Mouse (Mus musculus) CH12.LX (cell line): ENCODE data around the gene Olfr1225. TPM values are rescaled to one million over a fixed set of nuclear protein-coding genes. Genes with fewer than 3 reads are reported as not detected.

Experiments
- polyA plus RNA-seq: library from polyadenylated mRNA; unstranded; fragments of >175 nt; gene quantifications from 2 replicates; pipeline ENCODE4 v1.2.1, GENCODE M21; 2012; ENCODE audit warnings: low read depth; ENCODE audit not compliant: insufficient read length
- total RNA-seq, 2 experiments: library from RNA; depleted of rRNA; stranded (reverse); fragments of 300-350 nt in 1 of 2; fragments of >200 nt in 1 of 2; gene quantifications; 2 replicates each; pipeline ENCODE4 v1.2.3; 2012 to 2014

Gene Olfr1225
- total and polyA plus RNA-seq, 3 experiments, result not detected

Other genes with a start within 250 kb of the Olfr1225 start
Only the 20 nearest of the 24 such genes appear.
- not detected in 2 replicates for gene Gm13762, start 194.4 kb downstream of the Olfr1225 start, total RNA-seq (2012; rRNA removed)
- not detected in 2 replicates for gene Gm13762, start 194.4 kb downstream of the Olfr1225 start, total RNA-seq (2014; rRNA removed)
- gene Gm13762, start 194.4 kb downstream of the Olfr1225 start, polyA plus RNA-seq, result not detected in 2 replicates
- not detected in 2 replicates for gene Olfr1214, start 182.0 kb downstream of the Olfr1225 start, total RNA-seq (2012; rRNA removed)
- not detected in 2 replicates for gene Olfr1214, start 182.0 kb downstream of the Olfr1225 start, total RNA-seq (2014; rRNA removed)
- not detected in 2 replicates for gene Olfr1214, start 182.0 kb downstream of the Olfr1225 start, polyA plus RNA-seq
- not detected in 2 replicates for gene Olfr1215, start 167.7 kb downstream of the Olfr1225 start, total RNA-seq (2012; rRNA removed)
- not detected in 2 replicates for gene Olfr1215, start 167.7 kb downstream of the Olfr1225 start, total RNA-seq (2014; rRNA removed)
- gene Olfr1215, start 167.7 kb downstream of the Olfr1225 start, polyA plus RNA-seq, result not detected in 2 replicates
- gene Olfr1216, start 156.3 kb downstream of the Olfr1225 start, total RNA-seq (2012; rRNA removed), result not detected in 2 replicates
- gene Olfr1216, start 156.3 kb downstream of the Olfr1225 start, total RNA-seq (2014; rRNA removed), result not detected in 2 replicates
- not detected in 2 replicates for gene Olfr1216, start 156.3 kb downstream of the Olfr1225 start, polyA plus RNA-seq
- not detected in 2 replicates for gene Olfr1217, start 142.6 kb downstream of the Olfr1225 start, total RNA-seq (2012; rRNA removed)
- gene Olfr1217, start 142.6 kb downstream of the Olfr1225 start, total RNA-seq (2014; rRNA removed), result not detected in 2 replicates
- not detected in 2 replicates for gene Olfr1217, start 142.6 kb downstream of the Olfr1225 start, polyA plus RNA-seq
- not detected in 2 replicates for gene Olfr1218, start 113.5 kb downstream of the Olfr1225 start, total RNA-seq (2012; rRNA removed)
- gene Olfr1218, start 113.5 kb downstream of the Olfr1225 start, total RNA-seq (2014; rRNA removed), result not detected in 2 replicates
- gene Olfr1218, start 113.5 kb downstream of the Olfr1225 start, polyA plus RNA-seq, result not detected in 2 replicates
- gene Olfr1219, start 91.2 kb downstream of the Olfr1225 start, total RNA-seq (2012; rRNA removed), result not detected in 2 replicates
- not detected in 2 replicates for gene Olfr1219, start 91.2 kb downstream of the Olfr1225 start, total RNA-seq (2014; rRNA removed)
- not detected in 2 replicates for gene Olfr1219, start 91.2 kb downstream of the Olfr1225 start, polyA plus RNA-seq
- not detected in 2 replicates for gene Olfr1220, start 67.8 kb downstream of the Olfr1225 start, total RNA-seq (2012; rRNA removed)
- gene Olfr1220, start 67.8 kb downstream of the Olfr1225 start, total RNA-seq (2014; rRNA removed), result not detected in 2 replicates
- not detected in 2 replicates for gene Olfr1220, start 67.8 kb downstream of the Olfr1225 start, polyA plus RNA-seq
- not detected in 2 replicates for gene Olfr1221, start 57.4 kb downstream of the Olfr1225 start, total RNA-seq (2012; rRNA removed)
- not detected in 2 replicates for gene Olfr1221, start 57.4 kb downstream of the Olfr1225 start, total RNA-seq (2014; rRNA removed)
- gene Olfr1221, start 57.4 kb downstream of the Olfr1225 start, polyA plus RNA-seq, result not detected in 2 replicates
- gene Olfr1222, start 41.6 kb downstream of the Olfr1225 start, total RNA-seq (2012; rRNA removed), result not detected in 2 replicates
- gene Olfr1222, start 41.6 kb downstream of the Olfr1225 start, total RNA-seq (2014; rRNA removed), result not detected in 2 replicates
- gene Olfr1222, start 41.6 kb downstream of the Olfr1225 start, polyA plus RNA-seq, result not detected in 2 replicates
- not detected in 2 replicates for gene Olfr1223, start 23.1 kb downstream of the Olfr1225 start, total RNA-seq (2012; rRNA removed)
- not detected in 2 replicates for gene Olfr1223, start 23.1 kb downstream of the Olfr1225 start, total RNA-seq (2014; rRNA removed)
- gene Olfr1223, start 23.1 kb downstream of the Olfr1225 start, polyA plus RNA-seq, result not detected in 2 replicates
- not detected in 2 replicates for gene Olfr1224-ps1, start 10.6 kb downstream of the Olfr1225 start, total RNA-seq (2012; rRNA removed)
- not detected in 2 replicates for gene Olfr1224-ps1, start 10.6 kb downstream of the Olfr1225 start, total RNA-seq (2014; rRNA removed)
- not detected in 2 replicates for gene Olfr1224-ps1, start 10.6 kb downstream of the Olfr1225 start, polyA plus RNA-seq
- gene Olfr1226, start 25.4 kb upstream of the Olfr1225 start, total RNA-seq (2012; rRNA removed), result not detected in 2 replicates
- not detected in 2 replicates for gene Olfr1226, start 25.4 kb upstream of the Olfr1225 start, total RNA-seq (2014; rRNA removed)
- not detected in 2 replicates for gene Olfr1226, start 25.4 kb upstream of the Olfr1225 start, polyA plus RNA-seq
- gene Olfr1228, start 79.4 kb upstream of the Olfr1225 start, total RNA-seq (2012; rRNA removed), result not detected in 2 replicates
- not detected in 2 replicates for gene Olfr1228, start 79.4 kb upstream of the Olfr1225 start, total RNA-seq (2014; rRNA removed)
- not detected in 2 replicates for gene Olfr1228, start 79.4 kb upstream of the Olfr1225 start, polyA plus RNA-seq
- gene Olfr1229, start 113.3 kb upstream of the Olfr1225 start, total RNA-seq (2012; rRNA removed), result not detected in 2 replicates
- gene Olfr1229, start 113.3 kb upstream of the Olfr1225 start, total RNA-seq (2014; rRNA removed), result not detected in 2 replicates
- not detected in 2 replicates for gene Olfr1229, start 113.3 kb upstream of the Olfr1225 start, polyA plus RNA-seq
- gene Olfr1230, start 122.6 kb upstream of the Olfr1225 start, total RNA-seq (2012; rRNA removed), result not detected in 2 replicates
- not detected in 2 replicates for gene Olfr1230, start 122.6 kb upstream of the Olfr1225 start, total RNA-seq (2014; rRNA removed)
- gene Olfr1230, start 122.6 kb upstream of the Olfr1225 start, polyA plus RNA-seq, result not detected in 2 replicates
- not detected in 2 replicates for gene Olfr1231, start 132.4 kb upstream of the Olfr1225 start, total RNA-seq (2012; rRNA removed)
- gene Olfr1231, start 132.4 kb upstream of the Olfr1225 start, total RNA-seq (2014; rRNA removed), result not detected in 2 replicates
- gene Olfr1231, start 132.4 kb upstream of the Olfr1225 start, polyA plus RNA-seq, result not detected in 2 replicates
- not detected in 2 replicates for gene Olfr1232, start 155.0 kb upstream of the Olfr1225 start, total RNA-seq (2012; rRNA removed)
- gene Olfr1232, start 155.0 kb upstream of the Olfr1225 start, total RNA-seq (2014; rRNA removed), result not detected in 2 replicates
- gene Olfr1232, start 155.0 kb upstream of the Olfr1225 start, polyA plus RNA-seq, result not detected in 2 replicates
- not detected in 2 replicates for gene Olfr1233, start 167.7 kb upstream of the Olfr1225 start, total RNA-seq (2012; rRNA removed)
- not detected in 2 replicates for gene Olfr1233, start 167.7 kb upstream of the Olfr1225 start, total RNA-seq (2014; rRNA removed)
- not detected in 2 replicates for gene Olfr1233, start 167.7 kb upstream of the Olfr1225 start, polyA plus RNA-seq
- gene Olfr1234, start 190.2 kb upstream of the Olfr1225 start, total RNA-seq (2012; rRNA removed), result not detected in 2 replicates
- not detected in 2 replicates for gene Olfr1234, start 190.2 kb upstream of the Olfr1225 start, total RNA-seq (2014; rRNA removed)
- gene Olfr1234, start 190.2 kb upstream of the Olfr1225 start, polyA plus RNA-seq, result not detected in 2 replicates